Mouse (Mus musculus) heart, postnatal 25 days (tissue): ENCODE measurements around the gene Tll2. TPM values are rescaled to one million over a fixed set of nuclear protein-coding genes. Genes with fewer than 3 reads are reported as not detected.

Experiments
- DNase-seq: peaks from one replicate; pipeline ENCODE4 v3.0.0; 2022; ENCODE audit warnings: low spot score
- intact Hi-C: fragments of 180-260 bp; cut with DNase I; formaldehyde crosslinking; loops from one replicate; pipeline ENCODE4 v1.15.1; 2025
- total RNA-seq, 2 experiments: library from RNA; stranded (reverse); gene quantifications; 2 replicates each; pipeline ENCODE4 v1.2.3; 2021

Tll2 gene
- total RNA-seq, 2 experiments from 2014 or later: 0.50 to 0.70 TPM

DNA sequence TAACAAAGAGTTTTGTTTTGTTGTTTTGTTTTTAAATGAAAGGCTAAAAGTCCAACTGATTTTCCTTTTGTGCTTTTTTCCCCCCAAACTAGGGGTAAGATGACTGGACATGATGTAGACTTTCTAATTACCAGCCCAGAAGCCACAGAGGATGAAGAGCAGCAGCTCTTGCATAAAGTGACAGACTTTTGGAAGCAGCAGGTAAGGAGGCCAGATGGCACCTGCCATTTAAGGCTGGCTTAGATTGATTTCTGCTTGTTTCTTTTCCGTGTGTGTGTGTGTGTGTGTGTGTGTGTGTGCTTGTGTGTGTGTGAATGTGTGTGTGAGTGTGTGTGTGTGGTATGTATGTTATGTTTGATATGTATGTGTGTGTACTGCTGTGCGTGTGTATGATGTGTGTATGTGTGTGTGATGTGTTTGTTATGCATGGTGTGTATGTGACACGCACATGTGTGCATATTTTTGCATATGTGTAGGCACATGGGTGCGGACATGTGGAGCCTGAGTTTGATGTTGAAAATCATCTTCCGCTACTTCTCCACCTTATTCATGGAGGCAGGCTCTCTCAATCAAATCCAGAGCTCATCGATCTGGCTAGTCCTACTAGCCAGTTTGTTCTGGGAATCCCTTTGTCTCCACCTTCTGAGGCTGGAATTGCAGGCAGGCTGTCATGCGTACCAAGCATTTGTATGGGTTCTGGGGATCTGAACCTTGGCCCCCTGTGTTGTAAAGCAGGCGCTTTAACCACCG lies 159.0 kb downstream of the Tll2 start:
- intact Hi-C loops: no loop called here
- no peak for DNase-seq

DNA sequence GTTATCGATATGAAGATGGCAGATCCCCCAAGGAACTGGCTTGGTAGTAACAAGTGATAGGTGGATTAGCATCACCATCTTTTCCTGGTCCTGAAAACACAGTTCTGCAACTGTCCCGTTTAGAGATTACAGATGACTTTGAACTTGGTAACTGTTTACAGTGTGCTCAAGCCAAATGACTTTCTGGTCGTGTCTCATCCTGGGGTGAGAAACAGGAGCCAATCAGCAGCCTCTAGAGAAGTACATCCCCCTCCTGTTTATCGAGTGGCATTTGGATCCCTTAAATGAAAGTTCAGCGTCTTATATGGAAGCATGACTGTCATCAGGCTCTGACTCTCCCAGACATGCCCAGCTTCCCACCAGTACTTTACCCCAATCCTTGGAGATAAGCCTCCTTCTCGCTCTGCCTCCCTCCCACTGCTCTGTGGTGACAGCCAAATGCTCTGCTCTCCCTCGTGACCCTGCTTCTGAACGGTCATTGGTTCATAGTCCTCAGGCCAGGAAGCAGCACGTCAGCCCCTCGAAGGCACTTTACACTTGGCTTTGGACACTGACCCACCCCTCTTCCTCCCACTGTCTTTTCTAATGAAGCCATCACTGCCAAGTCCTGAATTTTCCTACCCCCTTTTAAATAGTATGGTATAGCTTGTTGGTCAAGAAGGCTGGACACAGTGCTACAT lies 161.4 kb downstream of the Tll2 start:
- no peak for DNase-seq
- intact Hi-C loops: no loop called here

GRCm38 (mm10) chr19:41039110-41039509 lies 167.5 kb downstream of the Tll2 start:
- no peak for DNase-seq
- intact Hi-C loops: no loop called here

- DNase-seq: no peak
- intact Hi-C loops: no loop called here
Measured at GRCm38 (mm10) chr19:41035809-41036551, 170.7 kb downstream of the Tll2 start.

Other genes with a start within 250 kb of the Tll2 start
- 1 to 10 TPM; 1.6 TPM for gene Blnk, start 212.3 kb downstream of the Tll2 start, total RNA-seq
- not detected for gene Dntt, start 177.6 kb downstream of the Tll2 start, total RNA-seq
- gene Opalin, start 129.7 kb downstream of the Tll2 start, total RNA-seq: not detected
- gene Tm9sf3, start 57.2 kb upstream of the Tll2 start, total RNA-seq: 10 to 100 TPM; 72.5 to 82.2 TPM
- gene Pik3ap1, start 178.3 kb upstream of the Tll2 start, total RNA-seq: 1 to 10 TPM; 1.5 to 2.0 TPM